Mouse (Mus musculus) urinary bladder, postnatal 36 days (tissue): Measurements from ENCODE around the gene Ercc2.

Source experiments
- DNase-seq, 2 experiments: peaks; one replicate each; pipeline ENCODE4 v3.0.0; 2022; ENCODE audit warnings: low spot score in 2 of 2, mixed read lengths in 1 of 2

Gene Ercc2

GRCm38 (mm10) chr7:19381377-19382165, at the start of gene Ercc2:
Ercc2 (plus strand) TSS chr7:19382010.
- DNase-seq = peak; percentile 99

- DNase-seq = peak; percentile 59 to 68
Observed at GRCm38 (mm10) chr7:19332709-19333352, 49.0 kb upstream of the Ercc2 start.

- no peak for DNase-seq
Observed at GRCm38 (mm10) chr7:19335583-19335982, 46.2 kb upstream of the Ercc2 start.

GRCm38 (mm10) chr7:19337122-19337521, 44.7 kb upstream of the Ercc2 start:
- DNase-seq = no peak

GRCm38 (mm10) chr7:19338060-19338459, 43.8 kb upstream of the Ercc2 start:
- no peak for DNase-seq

GRCm38 (mm10) chr7:19338596-19338995, 43.2 kb upstream of the Ercc2 start:
- DNase-seq = no peak

DNA sequence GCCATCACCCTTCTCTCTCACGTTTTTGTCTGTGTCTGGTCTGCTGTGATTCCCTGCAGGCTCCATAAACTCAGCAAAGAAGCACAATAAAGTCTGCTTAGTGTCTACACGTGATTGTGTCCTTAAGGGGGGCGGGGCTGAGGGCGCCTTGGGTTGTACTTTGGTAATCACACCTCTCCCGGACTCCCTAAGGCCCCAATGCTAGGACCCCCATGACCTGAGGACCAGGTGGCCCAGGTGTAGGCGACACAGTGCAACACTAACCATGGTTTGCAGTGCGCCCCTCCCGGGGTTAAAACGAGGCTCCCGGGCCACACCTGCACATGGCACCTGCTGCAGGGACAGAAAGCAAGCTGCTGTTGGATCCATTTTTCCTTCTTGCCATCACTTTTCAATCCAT, 40.6 kb upstream of the Ercc2 start:
- no peak for DNase-seq

- DNase-seq = no peak
Observed at GRCm38 (mm10) chr7:19341761-19342409, 39.9 kb upstream of the Ercc2 start.

- peak; percentile 81 to 86 for DNase-seq
Observed at GRCm38 (mm10) chr7:19342481-19343027, 39.3 kb upstream of the Ercc2 start.

DNA sequence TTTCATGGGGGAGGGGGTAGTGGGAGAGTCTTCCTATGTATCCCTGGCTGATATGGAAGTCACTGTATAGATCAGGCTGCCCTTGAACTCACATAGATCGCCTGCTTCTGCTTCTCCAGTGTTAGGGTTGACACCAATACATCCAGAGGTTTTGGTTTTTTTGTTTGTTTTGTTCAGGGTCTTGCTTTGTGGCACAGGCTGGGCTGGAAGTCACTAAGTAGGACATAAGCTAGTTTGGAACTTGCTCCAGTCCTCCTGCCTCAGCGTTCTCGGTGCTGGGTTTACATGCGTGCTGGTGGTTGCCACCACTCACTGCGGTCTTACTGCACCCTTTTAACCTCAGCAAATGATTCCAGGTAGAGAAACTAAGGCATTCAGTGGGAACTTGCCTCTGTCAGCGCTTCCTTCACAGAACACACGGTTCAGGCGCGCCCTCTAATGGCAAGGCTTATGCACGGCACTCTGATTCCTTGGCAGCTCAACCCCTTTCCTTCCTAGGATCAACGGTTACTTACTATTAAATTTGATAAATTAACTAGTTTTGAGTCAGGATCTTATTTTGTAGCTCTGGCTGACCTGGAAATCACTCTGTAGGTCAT, 38.5 kb upstream of the Ercc2 start:
- DNase-seq = peak; percentile 62 to 68

DNA sequence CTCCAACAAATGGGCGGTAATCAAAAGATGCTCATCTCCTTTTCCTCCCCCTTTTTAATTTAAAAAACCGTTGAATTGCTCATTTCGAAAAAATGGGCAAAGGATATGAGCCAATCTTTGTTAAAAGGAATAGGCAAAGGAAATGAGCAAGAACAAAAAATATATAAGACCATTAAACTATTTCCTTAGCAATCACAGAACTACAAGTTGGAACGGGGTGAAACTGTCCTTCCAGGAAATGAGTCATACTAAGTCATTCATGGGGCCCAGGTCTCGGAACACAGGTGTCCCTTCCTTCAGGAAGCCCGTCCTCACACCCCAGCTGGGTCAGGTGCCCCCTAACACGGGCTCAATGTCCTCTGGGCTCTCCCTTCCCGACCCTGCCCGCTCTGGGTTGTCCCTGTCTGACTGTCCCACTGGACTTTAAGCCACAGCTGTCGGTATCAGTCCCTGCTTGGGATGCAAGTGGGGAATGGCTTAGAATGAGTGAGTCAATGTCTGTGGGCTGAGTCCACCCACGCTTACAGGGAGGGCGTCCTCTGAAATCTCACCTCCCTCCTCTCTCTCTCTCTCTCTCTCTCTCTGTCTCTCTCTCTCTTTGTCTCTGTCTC, 37.5 kb upstream of the Ercc2 start, which contains the start of gene Ercc1:
TSS of gene Ercc1 (plus strand) at position 542 of the 611 bp plus-strand sequence.
- DNase-seq = no peak

GRCm38 (mm10) chr7:19344938-19345471, 36.8 kb upstream of the Ercc2 start:
- peak; percentile 92 to 95 for DNase-seq

DNA sequence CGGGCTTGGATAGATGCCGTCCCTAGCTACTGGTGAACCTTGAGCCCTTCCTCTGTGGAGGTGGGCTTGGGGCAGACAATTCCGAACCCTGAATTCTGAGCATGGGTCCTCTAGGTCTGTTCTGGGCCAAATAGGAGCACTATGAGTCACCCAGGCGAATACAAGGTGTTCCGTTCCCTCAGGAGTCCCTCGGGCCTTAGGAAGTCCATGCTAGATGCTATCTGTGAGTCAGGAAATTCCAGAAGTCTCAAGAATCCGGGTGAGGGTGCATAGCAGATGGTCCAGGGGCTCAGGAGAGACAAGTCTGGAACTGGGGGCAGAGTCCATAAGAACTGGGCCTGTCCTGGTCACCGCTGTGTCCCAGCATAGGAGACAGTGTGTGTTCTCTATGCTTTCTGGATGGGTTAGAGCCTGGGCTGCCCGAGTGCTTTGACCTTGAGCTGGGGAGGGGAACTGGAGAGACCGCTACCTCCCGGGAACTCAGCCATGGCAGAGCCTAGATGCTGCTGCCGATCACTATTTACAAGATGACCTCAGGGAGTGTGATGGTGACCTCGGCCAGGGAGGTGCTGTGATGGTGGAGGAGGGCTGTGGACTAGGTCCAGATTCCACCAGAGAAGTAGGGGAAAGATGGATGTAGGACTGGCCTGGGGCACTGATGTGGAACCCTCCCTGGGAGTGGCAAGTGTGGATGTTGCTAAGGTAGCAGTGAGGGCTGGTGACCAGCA, 32.5 kb upstream of the Ercc2 start:
- no peak for DNase-seq

GRCm38 (mm10) chr7:19350221-19350620, 31.6 kb upstream of the Ercc2 start:
- DNase-seq = no peak

- no peak for DNase-seq
Observed at GRCm38 (mm10) chr7:19354991-19355390, 26.8 kb upstream of the Ercc2 start.

DNA sequence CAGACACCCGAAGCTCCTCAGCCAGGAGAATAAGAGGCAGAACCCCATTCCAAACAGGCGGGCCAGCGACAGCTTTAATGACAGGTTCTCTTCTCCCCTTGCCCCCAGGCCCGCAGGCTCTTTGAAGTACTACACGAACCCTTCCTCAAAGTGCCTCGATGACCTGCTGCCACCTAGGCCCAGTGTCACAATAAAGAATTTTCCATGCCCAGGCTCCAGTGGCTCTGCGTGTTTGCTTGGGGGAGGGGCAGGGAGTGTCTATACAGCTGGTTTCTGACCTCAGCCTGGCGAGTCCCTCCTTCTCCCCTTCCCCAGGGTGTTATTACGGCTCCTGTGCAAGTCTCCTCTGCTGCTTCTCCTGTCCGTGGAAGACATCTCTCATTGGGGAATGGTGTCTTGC, 25.5 kb upstream of the Ercc2 start:
- DNase-seq = no peak

DNA sequence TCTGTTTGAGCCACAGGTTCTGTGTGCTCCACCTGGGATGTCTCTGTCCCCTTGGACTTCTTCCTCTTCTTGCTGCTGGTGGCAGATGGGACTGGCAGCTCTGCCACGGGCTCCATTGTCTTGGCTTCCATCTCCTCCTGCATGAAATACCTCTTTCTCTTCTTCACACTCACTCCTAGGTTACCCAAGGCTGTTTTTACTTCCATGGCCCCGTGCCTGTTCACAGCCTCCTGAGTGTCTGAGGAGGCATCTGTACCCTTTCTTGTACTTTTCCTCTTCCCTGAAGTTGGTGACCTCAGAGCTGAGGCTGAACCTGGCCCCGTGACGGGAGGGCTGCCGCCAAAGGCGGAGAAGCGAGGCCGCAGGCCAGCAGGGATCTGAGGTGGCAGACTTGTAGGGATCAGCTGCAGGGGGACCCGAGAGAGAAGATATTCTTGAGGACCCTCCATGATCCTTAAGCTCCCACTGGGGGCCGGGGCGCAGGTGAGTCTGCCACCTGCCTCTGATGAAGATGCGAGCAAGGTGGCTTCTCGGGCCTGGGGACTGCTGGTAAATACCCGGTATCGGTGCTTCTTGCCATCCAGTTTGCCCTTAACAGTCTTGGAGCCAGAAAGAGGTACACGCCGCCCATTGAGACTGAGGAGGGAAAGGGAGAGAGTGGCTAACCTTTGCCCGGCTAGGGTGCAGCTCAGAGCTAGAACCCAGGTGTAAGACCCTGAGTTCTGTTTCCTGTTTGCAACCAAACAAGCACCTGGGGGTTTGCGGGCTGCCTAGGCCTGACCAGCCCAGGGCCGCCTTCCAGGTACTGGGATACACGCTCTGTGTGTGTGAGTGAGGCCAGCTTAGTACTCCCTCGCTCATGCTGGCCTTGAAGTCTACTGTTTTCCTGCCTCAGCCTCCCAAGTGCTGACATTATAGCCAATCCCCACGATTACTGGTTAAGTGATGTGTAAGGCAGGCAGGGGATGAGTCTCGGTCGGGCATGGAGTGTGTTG, 24.1 kb upstream of the Ercc2 start:
- no peak for DNase-seq

- no peak for DNase-seq
Observed at GRCm38 (mm10) chr7:19358634-19359033, 23.2 kb upstream of the Ercc2 start.

- peak; percentile 75 to 85 for DNase-seq
Observed at GRCm38 (mm10) chr7:19359299-19359891, 22.4 kb upstream of the Ercc2 start, which contains the start of the genes Cd3eap and Ppp1r13l. Cd3eap (minus strand) TSS chr7:19359483. Ppp1r13l (plus strand) TSS chr7:19359749.
